Mouse (Mus musculus): ENCODE measurements at regions not wholly inside any gene's neighbourhood (a gene's known extent, or its start where the extent isn't known, plus 50 kb on each side); places are given as distances from the start of the nearest gene placed in this dataset.

DNA sequence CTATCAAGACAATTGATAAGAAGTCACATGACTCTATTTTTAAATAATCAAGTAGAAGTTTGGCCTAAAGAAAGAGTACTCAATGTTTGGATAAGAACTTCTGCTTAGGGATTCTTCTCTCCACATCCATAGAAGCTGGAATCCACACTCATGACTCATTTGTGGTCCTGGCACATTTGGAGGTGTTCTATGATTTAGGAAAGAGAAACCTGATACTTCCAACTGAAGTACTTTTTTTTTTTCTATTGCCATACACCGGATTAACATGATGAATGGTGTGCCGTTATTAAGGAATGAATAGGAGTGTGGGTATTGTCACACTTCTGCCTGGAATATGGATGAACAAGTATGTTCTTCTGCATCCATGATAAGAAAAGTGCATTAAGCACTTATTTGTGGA lies 158.5 kb upstream of the Pter start:
- TF ChIP-seq CTCF (IDR thresholded peaks at IDR 0.05; ENCODE audit: low read depth) (no peak), EP300 (IDR thresholded peaks at IDR 0.05; ENCODE audit: low read depth) (no peak)
- no peak overlapping the region for H3K27ac ChIP-seq (ENCODE audit: low read depth)
- no peaks in the 10 kb centered on the region for H3K27me3 ChIP-seq (ENCODE audit: insufficient read depth, low read length)
- no peaks in the 10 kb centered on the region for H3K4me1 ChIP-seq (ENCODE audit: insufficient read depth)
- no peak for DNase-seq
- H3K36me3 ChIP-seq (replicated peaks; ENCODE audit: insufficient read depth, low read length), result no peaks in the 10 kb centered on the region
- no peak overlapping the region for H3K9ac ChIP-seq (replicated peaks)
- no peak overlapping the region for H3K4me3 ChIP-seq (ENCODE audit: low read depth, low read length)
- WGBS (ENCODE audit: insufficient replicate concordance), result 72% methylated on average over 2 of the region's 2 CpGs
- no peaks in the 10 kb centered on the region for H3K9me3 ChIP-seq (ENCODE audit: low read length)
- no peak for ATAC-seq
- no peak overlapping the region for H3K4me2 ChIP-seq (ENCODE audit: low read depth, low read length)

DNA sequence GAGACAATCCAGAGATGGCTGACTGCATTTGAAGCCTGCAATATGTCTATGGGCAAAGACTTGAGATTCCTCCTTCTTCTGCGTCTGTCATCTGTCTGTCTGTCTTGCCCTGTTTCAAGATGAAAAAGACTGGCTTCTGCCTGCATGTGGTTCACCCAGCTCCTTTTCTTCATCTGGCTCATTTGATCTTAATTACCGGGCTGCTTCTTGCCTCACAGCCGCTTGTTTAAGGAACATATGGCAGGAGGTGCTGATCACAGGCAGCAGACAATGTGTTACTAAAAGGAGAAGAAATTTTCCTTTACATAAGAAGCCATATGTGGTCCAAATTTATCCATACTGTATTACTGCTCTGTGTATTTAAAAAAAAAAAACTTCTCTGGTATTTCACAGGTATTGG lies 147.0 kb upstream of the Pter start:
- H3K9me3 ChIP-seq (ENCODE audit: low read length), result no peaks in the 10 kb centered on the region
- no peaks in the 10 kb centered on the region for H3K27me3 ChIP-seq (ENCODE audit: insufficient read depth, low read length)
- no peak for DNase-seq
- no peak for TF ChIP-seq CTCF (IDR thresholded peaks at IDR 0.05; ENCODE audit: low read depth)
- TF ChIP-seq EP300 (IDR thresholded peaks at IDR 0.05; ENCODE audit: low read depth), result no peak
- H3K4me3 ChIP-seq (ENCODE audit: low read depth, low read length), result no peak overlapping the region
- no peaks in the 10 kb centered on the region for H3K36me3 ChIP-seq (replicated peaks; ENCODE audit: insufficient read depth, low read length)
- no peak overlapping the region for H3K9ac ChIP-seq (replicated peaks)
- no peak overlapping the region for H3K27ac ChIP-seq (ENCODE audit: low read depth)
- ATAC-seq, result no peak
- 69% methylated on average over 3 of the region's 3 CpGs for WGBS (ENCODE audit: insufficient replicate concordance)
- H3K4me1 ChIP-seq (ENCODE audit: insufficient read depth), result no peaks in the 10 kb centered on the region
- H3K4me2 ChIP-seq (ENCODE audit: low read depth, low read length), result no peak overlapping the region

DNA sequence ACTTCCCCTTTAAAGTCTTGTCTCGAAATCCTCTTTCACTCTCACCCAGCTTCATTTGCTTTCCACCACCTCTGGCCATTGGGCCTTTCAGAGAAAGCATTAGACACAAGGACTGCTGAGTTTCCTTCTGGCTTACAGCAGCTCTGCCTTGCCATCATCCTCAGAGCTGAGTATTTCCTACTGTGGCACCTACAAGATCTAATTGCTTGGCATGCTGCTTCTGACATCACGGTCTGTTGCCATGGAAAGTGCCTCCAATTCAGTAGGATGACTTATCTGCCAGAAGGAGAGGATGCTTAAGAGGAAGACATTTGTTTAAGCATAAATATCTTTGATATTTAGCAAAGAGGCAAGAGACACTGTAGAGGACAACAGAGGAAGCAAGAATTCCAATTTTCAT lies 146.1 kb upstream of the Pter start:
- no peaks in the 10 kb centered on the region for H3K4me1 ChIP-seq (ENCODE audit: insufficient read depth)
- no peaks in the 10 kb centered on the region for H3K27me3 ChIP-seq (ENCODE audit: insufficient read depth, low read length)
- 38% methylated on average over 2 of the region's 2 CpGs for WGBS (ENCODE audit: insufficient replicate concordance)
- H3K27ac ChIP-seq (ENCODE audit: low read depth), result no peak overlapping the region
- H3K36me3 ChIP-seq (replicated peaks; ENCODE audit: insufficient read depth, low read length), result no peaks in the 10 kb centered on the region
- H3K9me3 ChIP-seq (ENCODE audit: low read length), result no peaks in the 10 kb centered on the region
- TF ChIP-seq CTCF (IDR thresholded peaks at IDR 0.05; ENCODE audit: low read depth), result no peak
- no peak for TF ChIP-seq EP300 (IDR thresholded peaks at IDR 0.05; ENCODE audit: low read depth)
- H3K4me2 ChIP-seq (ENCODE audit: low read depth, low read length), result no peak overlapping the region
- no peak overlapping the region for H3K9ac ChIP-seq (replicated peaks)
- DNase-seq (no peak), ATAC-seq (no peak)
- no peak overlapping the region for H3K4me3 ChIP-seq (ENCODE audit: low read depth, low read length)

DNA sequence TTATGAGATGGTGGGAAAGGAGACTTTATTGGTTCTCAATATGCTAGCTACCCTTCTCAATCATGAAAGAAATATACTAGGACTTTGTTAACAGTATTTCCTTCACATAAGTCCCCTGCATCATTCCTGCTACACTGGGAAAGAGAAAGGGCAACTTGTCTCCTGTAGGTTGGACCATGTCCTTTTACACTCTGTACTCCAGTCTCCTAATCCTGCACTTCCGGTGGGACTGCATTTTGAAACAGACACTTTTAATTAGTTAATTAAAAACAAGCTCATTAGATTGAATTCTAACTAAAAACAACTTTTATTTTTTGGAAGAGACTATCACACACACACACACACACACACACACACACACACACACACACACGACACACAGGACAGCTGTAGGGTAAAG lies 131.2 kb upstream of the Pter start:
- H3K9ac ChIP-seq (replicated peaks), result no peak overlapping the region
- no peak for ATAC-seq
- WGBS (ENCODE audit: insufficient replicate concordance), result 56% methylated on average over 2 of the region's 2 CpGs
- H3K9me3 ChIP-seq (ENCODE audit: low read length), result no peaks in the 10 kb centered on the region
- no peak overlapping the region for H3K4me2 ChIP-seq (ENCODE audit: low read depth, low read length)
- H3K27ac ChIP-seq (ENCODE audit: low read depth), result no peak overlapping the region
- no peak for DNase-seq
- H3K4me3 ChIP-seq (ENCODE audit: low read depth, low read length), result no peak overlapping the region
- no peaks in the 10 kb centered on the region for H3K27me3 ChIP-seq (ENCODE audit: insufficient read depth, low read length)
- TF ChIP-seq EP300 (IDR thresholded peaks at IDR 0.05; ENCODE audit: low read depth) (no peak), CTCF (IDR thresholded peaks at IDR 0.05; ENCODE audit: low read depth) (no peak)
- H3K4me1 ChIP-seq (ENCODE audit: insufficient read depth), result no peaks in the 10 kb centered on the region
- H3K36me3 ChIP-seq (replicated peaks; ENCODE audit: insufficient read depth, low read length), result no peaks in the 10 kb centered on the region

DNA sequence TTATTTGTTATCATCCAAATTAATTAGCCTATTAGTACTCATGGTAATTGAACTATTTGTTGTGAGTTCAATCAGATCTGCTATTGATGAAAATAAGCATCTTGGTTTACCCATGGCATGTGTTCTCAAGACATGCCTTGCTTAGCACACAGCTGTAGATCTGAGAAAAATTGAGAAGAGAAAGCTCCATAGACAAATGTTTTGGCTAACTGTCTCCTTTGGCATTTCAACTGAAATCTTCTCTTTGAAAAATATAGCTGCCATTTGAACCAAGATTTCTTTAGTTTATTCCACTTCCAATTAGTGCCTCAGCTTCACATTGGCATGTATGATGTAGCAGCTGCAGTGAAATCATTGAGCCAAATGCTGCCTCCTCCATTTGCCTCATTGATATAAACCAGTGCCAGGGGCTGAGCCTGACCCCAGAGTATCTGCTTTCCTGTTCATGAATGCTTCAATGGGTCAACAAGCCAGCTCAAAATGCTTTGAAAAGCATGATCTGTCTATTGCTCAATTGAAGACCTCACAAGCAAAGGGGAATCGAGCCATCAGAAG lies 126.1 kb upstream of the Pter start:
- H3K9ac ChIP-seq (replicated peaks), result no peak overlapping the region
- no peak for ATAC-seq
- no peaks in the 10 kb centered on the region for H3K27me3 ChIP-seq (ENCODE audit: insufficient read depth, low read length)
- WGBS (ENCODE audit: insufficient replicate concordance), result 39% methylated on average over 1 of the region's 1 CpGs
- no peaks in the 10 kb centered on the region for H3K4me1 ChIP-seq (ENCODE audit: insufficient read depth)
- no peaks in the 10 kb centered on the region for H3K36me3 ChIP-seq (replicated peaks; ENCODE audit: insufficient read depth, low read length)
- H3K9me3 ChIP-seq (ENCODE audit: low read length), result no peaks in the 10 kb centered on the region
- DNase-seq, result no peak
- no peak overlapping the region for H3K4me2 ChIP-seq (ENCODE audit: low read depth, low read length)
- H3K4me3 ChIP-seq (ENCODE audit: low read depth, low read length), result no peak overlapping the region
- H3K27ac ChIP-seq (ENCODE audit: low read depth), result no peak overlapping the region
- no peak for TF ChIP-seq CTCF (IDR thresholded peaks at IDR 0.05; ENCODE audit: low read depth)
- TF ChIP-seq EP300 (IDR thresholded peaks at IDR 0.05; ENCODE audit: low read depth), result no peak

DNA sequence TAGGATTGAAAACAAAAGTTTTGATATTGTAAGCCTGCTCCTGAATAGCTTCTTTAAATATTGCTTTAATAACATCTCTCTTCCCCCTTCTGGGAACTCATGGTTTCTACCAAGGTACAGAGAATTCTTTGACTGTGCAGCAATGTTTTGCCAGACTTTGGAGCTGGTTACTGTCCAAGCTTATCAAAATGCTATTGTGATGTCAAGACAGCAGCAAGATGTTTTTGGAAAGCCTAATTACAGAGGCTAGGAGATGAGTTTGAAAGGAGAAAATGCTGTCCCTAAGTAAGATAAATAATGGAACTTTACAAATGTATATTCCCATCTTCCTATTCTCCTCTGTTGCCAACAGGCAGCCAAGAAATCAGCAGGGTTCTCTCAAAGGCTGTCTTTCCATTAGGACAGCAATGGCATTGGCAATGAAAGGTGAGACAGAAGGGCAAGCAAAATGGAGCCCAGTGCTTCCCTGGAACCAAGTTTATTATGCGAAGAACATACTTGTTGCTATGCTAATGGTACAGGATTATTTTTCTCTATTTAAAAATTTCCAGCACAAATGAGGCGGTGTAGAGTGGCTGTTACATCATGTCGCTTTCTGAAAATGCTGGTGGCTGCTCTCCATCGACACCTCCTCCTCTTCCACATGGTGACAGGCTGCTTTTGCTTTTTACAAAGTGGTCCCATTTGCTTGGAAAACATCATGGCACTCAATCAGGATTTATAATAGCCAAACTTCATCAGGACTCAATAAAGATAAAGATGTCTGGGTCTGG lies 124.5 kb upstream of the Pter start:
- ATAC-seq (no peak), DNase-seq (no peak)
- Histone ChIP-seq H3K36me3 (replicated peaks; ENCODE audit: insufficient read depth, low read length) (no peaks in the 10 kb centered on the region), H3K27me3 (ENCODE audit: insufficient read depth, low read length) (no peaks in the 10 kb centered on the region), H3K4me1 (ENCODE audit: insufficient read depth) (no peaks in the 10 kb centered on the region), H3K27ac (ENCODE audit: low read depth) (no peak overlapping the region), H3K9ac (replicated peaks) (no peak overlapping the region), H3K4me2 (ENCODE audit: low read depth, low read length) (no peak overlapping the region), H3K9me3 (ENCODE audit: low read length) (no peaks in the 10 kb centered on the region), H3K4me3 (ENCODE audit: low read depth, low read length) (no peak overlapping the region)
- WGBS (ENCODE audit: insufficient replicate concordance), result 81% methylated on average over 4 of the region's 4 CpGs
- no peak for TF ChIP-seq EP300 (IDR thresholded peaks at IDR 0.05; ENCODE audit: low read depth)
- TF ChIP-seq CTCF (IDR thresholded peaks at IDR 0.05; ENCODE audit: low read depth), result no peak
